Mouse (Mus musculus) bone marrow, adult 2 months (tissue): ENCODE data around the gene Ap1g1. TPM values are rescaled to one million over a fixed set of nuclear protein-coding genes. Genes with fewer than 3 reads are reported as not detected.
"Not testable (repeated sequence)": the region's sequence is repeated elsewhere in the genome, so short reads cannot be mapped to it uniquely, and the experiment has no call there.

ENCODE experiments used
- H3K27ac ChIP-seq: fragments of 200-500 bp; 2 replicates; pipeline ENCODE4 v1.5.1; 2012; ENCODE audit warnings: low read depth, mild to moderate bottlenecking, control low read depth, inconsistent platforms, low read length; ENCODE audit not compliant: control insufficient read depth, poor library complexity, insufficient read depth
- H3K4me1 ChIP-seq: fragments of 200-500 bp; 2 replicates; pipeline ENCODE4 v1.6.1; 2011; ENCODE audit warnings: low read length; ENCODE audit not compliant: control insufficient read depth, insufficient read depth
- H3K4me3 ChIP-seq: fragments of 200-500 bp; replicated peaks from 2 replicates; pipeline ENCODE3; 2011; ENCODE audit warnings: mild to moderate bottlenecking, low read depth, low read length, control low read depth; ENCODE audit not compliant: control insufficient read depth
- CTCF ChIP-seq: fragments of 200-500 bp; IDR thresholded peaks from 2 replicates; pipeline ENCODE4 v1.5.1; 2011; ENCODE audit warnings: low read length, control low read depth; ENCODE audit not compliant: control insufficient read depth, insufficient read depth
- POLR2A ChIP-seq: fragments of 200-500 bp; IDR thresholded peaks from 2 replicates; pipeline ENCODE4 v1.6.1; 2011; ENCODE audit warnings: low read depth, mild to moderate bottlenecking, control low read depth, low read length, borderline replicate concordance; ENCODE audit not compliant: control insufficient read depth
- WGBS: fragments of 180-500 bp; shearing (Covaris S2); methylation state at CpG from one replicate; pipeline ENCODE4 v1.1.7; 2018; 5-methylcytosine and 5-hydroxymethylcytosine counted together
- polyA plus RNA-seq: library from polyadenylated mRNA; stranded (reverse); fragments of >200 nt; gene quantifications from 2 replicates; pipeline ENCODE4 v1.2.4, GENCODE M21; 2011; ENCODE audit warnings: low replicate concordance; ENCODE audit not compliant: missing spikeins, insufficient read depth, insufficient read length

The Ap1g1 gene
- polyA plus RNA-seq, 1 experiment, result 34.5 TPM

- TF ChIP-seq CTCF (peak; percentile 54), POLR2A (no peak)
- no peak overlapping the region; the same call in 1 of the 2 replicates for H3K27ac ChIP-seq
- 11% methylated on average over 12 of the region's 12 CpGs for WGBS
- H3K4me3 ChIP-seq, result peak overlapping the region; percentile 10
- peaks cover 3% of the 10 kb centered on the region; the same call in 1 of the 2 replicates for H3K4me1 ChIP-seq
Observed at GRCm38 (mm10) chr8:109750699-109751098, 27.7 kb upstream of the Ap1g1 start.

DNA sequence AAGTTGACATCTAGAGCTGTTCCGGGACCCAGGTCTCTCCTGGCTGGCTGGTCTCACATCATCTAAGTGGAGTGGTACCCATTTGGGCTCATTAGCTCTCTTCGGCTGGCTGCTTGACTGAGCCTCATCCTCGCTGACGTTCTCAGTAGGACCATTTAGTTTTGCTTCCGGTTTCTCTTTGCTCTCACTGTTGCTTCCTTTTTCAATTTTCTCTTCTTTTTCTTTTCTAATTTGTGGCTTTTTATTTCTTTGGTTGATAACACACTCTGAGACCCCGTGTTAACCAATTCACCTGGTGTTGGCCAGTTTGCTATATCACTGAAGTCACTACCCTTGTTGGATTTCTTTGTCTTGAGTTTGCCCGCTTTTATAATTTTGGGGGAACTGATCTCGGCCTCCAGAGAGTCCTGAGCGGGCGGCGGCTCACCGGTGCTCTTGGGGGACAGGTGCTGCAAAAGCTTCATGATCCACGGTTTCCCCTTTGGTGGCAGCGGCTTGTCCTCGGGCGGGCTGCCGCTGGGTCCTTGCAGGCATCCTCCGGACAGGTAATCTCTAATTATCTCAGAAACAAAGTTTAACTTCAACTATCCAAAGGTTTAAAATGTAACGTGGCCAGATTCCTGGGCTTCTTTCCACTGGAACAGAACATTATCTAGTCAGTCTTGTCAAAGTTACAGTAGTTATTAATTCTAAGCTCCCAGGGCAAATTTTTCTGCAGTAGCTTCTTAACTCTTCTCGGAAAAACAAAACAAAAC, 26.4 kb upstream of the Ap1g1 start:
- TF ChIP-seq CTCF (no peak), POLR2A (no peak)
- 79% methylated on average over 20 of the region's 20 CpGs for WGBS
- Histone ChIP-seq H3K27ac (no peak overlapping the region), H3K4me3 (no peak overlapping the region), H3K4me1 (peaks cover 3% of the 10 kb centered on the region; the same call in 1 of the 2 replicates)

GRCm38 (mm10) chr8:109754696-109755095, 23.7 kb upstream of the Ap1g1 start:
- TF ChIP-seq CTCF (no peak), POLR2A (no peak)
- Histone ChIP-seq H3K27ac (no peak overlapping the region), H3K4me3 (no peak overlapping the region), H3K4me1 (peaks cover 1% of the 10 kb centered on the region; the same call in 1 of the 2 replicates)
- 86% methylated on average over 8 of the region's 8 CpGs for WGBS

GRCm38 (mm10) chr8:109755554-109755953, 22.8 kb upstream of the Ap1g1 start:
- WGBS, result 55% methylated on average over 4 of the region's 4 CpGs
- not testable (repeated sequence) for H3K27ac ChIP-seq, H3K4me1 ChIP-seq, H3K4me3 ChIP-seq

DNA sequence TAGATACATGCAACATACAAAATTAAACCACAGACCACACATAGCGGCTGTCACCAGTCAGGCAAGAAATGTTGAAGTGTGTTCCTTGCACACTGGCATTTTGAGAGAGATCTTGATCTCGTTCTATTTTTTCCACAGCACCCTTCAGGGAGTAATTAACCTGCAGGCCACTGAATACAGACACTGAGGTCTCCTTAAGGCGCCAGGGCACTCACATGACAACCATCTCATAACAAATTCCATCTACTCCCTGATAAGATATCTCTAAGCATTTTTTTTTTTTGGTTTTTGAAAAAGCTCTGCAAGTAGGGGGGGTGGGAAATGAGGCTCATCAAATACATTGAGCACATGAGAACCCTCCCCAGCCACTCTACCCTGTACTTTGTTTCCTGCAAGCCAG, 21.5 kb upstream of the Ap1g1 start:
- no peak overlapping the region for H3K4me3 ChIP-seq
- 65% methylated on average over 3 of the region's 3 CpGs for WGBS
- H3K27ac ChIP-seq, result no peak overlapping the region
- TF ChIP-seq CTCF (no peak), POLR2A (no peak)
- no peaks in the 10 kb centered on the region for H3K4me1 ChIP-seq

DNA sequence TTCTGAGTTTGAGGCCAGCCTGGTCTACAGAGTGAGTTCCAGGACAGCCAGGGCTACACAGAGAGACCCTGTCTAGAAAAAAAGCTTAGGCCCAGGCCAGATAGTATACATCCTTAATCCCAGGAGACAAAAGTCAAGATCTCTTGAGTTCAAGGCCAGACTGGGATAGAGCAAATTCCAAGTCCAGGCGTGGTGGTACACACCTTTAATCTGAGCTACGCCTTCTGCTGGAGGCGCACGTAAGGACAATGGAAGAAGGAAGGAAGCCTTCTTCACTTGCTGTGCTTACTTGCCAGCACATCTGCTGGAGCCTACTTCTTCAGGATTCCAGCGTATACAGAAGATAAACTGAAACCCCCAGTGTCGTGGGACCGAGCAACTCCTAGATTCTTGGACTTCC, 18.9 kb upstream of the Ap1g1 start:
- H3K4me3 ChIP-seq, result no peak overlapping the region
- no peaks in the 10 kb centered on the region for H3K4me1 ChIP-seq
- TF ChIP-seq CTCF, result no peak
- TF ChIP-seq POLR2A, result no peak
- WGBS, result 85% methylated on average over 7 of the region's 7 CpGs
- no peak overlapping the region for H3K27ac ChIP-seq

GRCm38 (mm10) chr8:109760221-109760620, 18.1 kb upstream of the Ap1g1 start:
- H3K27ac ChIP-seq, result no peak overlapping the region
- no peak for TF ChIP-seq POLR2A
- no peak for TF ChIP-seq CTCF
- no peak overlapping the region for H3K4me3 ChIP-seq
- no peaks in the 10 kb centered on the region for H3K4me1 ChIP-seq
- 58% methylated on average over 1 of the region's 1 CpGs for WGBS

DNA sequence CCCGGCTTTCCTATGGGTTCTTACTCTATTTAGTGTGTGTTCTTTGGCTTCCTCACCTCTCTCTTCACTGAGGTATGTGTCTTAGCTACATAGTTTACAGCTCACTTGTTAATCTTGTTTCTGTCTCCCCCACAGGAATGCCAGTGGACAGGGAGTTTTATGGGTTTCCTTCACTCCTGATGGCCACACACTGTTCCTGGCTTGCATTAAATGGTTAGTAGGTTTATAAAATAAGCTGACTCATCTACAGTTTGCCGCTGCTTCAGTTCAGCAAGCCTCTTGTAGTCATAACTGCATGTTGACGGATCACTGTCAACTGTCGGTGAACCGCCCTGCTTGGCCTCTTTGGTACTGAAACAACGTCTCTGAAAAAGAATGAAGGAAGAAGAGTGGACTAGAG, 14.3 kb upstream of the Ap1g1 start:
- H3K27ac ChIP-seq, result no peak overlapping the region
- WGBS, result 88% methylated on average over 6 of the region's 6 CpGs
- H3K4me3 ChIP-seq, result no peak overlapping the region
- H3K4me1 ChIP-seq, result no peaks in the 10 kb centered on the region
- TF ChIP-seq POLR2A (no peak), CTCF (no peak)

GRCm38 (mm10) chr8:109766081-109766480, 12.3 kb upstream of the Ap1g1 start:
- 53% methylated on average over 7 of the region's 7 CpGs for WGBS

More at GRCm38 (mm10) chr8:109766081-109766480, 12.3 kb upstream of the Ap1g1 start:
- Histone ChIP-seq H3K4me3 (no peak overlapping the region), H3K4me1 (no peaks in the 10 kb centered on the region), H3K27ac (no peak overlapping the region)
- TF ChIP-seq POLR2A (no peak), CTCF (no peak)
